In the genomic region with DNA sequence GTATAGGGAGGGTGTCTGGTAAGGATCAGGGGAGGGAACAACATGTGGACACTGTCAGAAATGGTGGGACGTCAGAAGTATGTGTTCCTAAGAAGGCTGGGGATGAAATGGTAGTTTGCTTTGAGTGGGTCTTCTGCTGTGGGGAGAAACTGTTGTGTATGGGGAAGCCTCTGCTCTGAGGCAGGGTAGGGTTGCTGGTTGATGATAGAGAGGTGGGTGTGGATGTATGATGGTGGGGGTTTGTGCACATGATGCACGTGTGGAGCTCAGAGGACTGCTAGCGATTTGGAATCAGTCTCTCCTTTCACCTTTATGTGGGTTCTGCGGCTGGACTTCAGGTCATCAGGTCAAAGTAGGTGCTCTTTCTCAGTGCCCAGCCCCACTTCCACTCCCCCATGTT, we compare ENCODE assay signal across 25 mouse cellular contexts. TPM values are rescaled to one million over a fixed set of nuclear protein-coding genes. Genes with fewer than 3 reads are reported as not detected.
"Had no signal": no experiment of that assay in that cellular context is flagged by ENCODE, and none has a peak within 500 bp of the region (broad histone marks: within the 10 kb centered on the region; RNA-seq: fewer than 3 reads in every experiment).

No protein-coding gene starts in this region.

- DNase-seq: kidney, adult 9 months; kidney, postnatal 14 days; kidney, postnatal 4 days; left cerebral cortex, postnatal 4 days; lung, adult 18-20 months; lung, postnatal 10 days; lung, postnatal 36 days; midbrain, embryonic 14.5 days; right cerebral cortex, adult 18-20 months; right cerebral cortex, postnatal 14 days; right cerebral cortex, postnatal 4 days; thymus, adult 2 months; thymus, postnatal 14 days; thymus, postnatal 4 days had no signal

- H3K27me3 ChIP-seq: limb, embryonic 12.5 days; limb, embryonic 15.5 days; liver, embryonic 15.5 days; lung, embryonic 15.5 days; megakaryocyte, embryonic 14.5 days; neural tube, embryonic 12.5 days; neural tube, embryonic 15.5 days had no signal

- H3K4me3 ChIP-seq: limb, embryonic 12.5 days; limb, embryonic 15.5 days; liver, embryonic 15.5 days; lung, embryonic 15.5 days; megakaryocyte, embryonic 14.5 days; midbrain, embryonic 10.5 days; neural tube, embryonic 12.5 days; neural tube, embryonic 15.5 days had no signal

- H3K4me2 ChIP-seq: limb, embryonic 12.5 days; limb, embryonic 15.5 days; liver, embryonic 15.5 days; lung, embryonic 15.5 days; neural tube, embryonic 12.5 days; neural tube, embryonic 15.5 days had no signal

- H3K27ac ChIP-seq: limb, embryonic 12.5 days; limb, embryonic 15.5 days; liver, embryonic 15.5 days; lung, embryonic 15.5 days; midbrain, embryonic 10.5 days; neural tube, embryonic 12.5 days; neural tube, embryonic 15.5 days; stomach, postnatal 0 days had no signal

- H3K9ac ChIP-seq: limb, embryonic 12.5 days; limb, embryonic 15.5 days; liver, embryonic 15.5 days; lung, embryonic 15.5 days; neural tube, embryonic 12.5 days; neural tube, embryonic 15.5 days had no signal

- H3K9me3 ChIP-seq: limb, embryonic 12.5 days; limb, embryonic 15.5 days; liver, embryonic 15.5 days; lung, embryonic 15.5 days; megakaryocyte, embryonic 14.5 days; midbrain, embryonic 10.5 days; neural tube, embryonic 12.5 days; neural tube, embryonic 15.5 days had no signal

RNA-seq across cellular contexts. Expression of gene Olfr1368, which starts 39.9 kb away (rescaled TPM):
- polyA plus RNA-seq: kidney, embryonic 16.5 days; limb, embryonic 12.5 days; limb, embryonic 15.5 days; liver, embryonic 15.5 days; lung, embryonic 15.5 days; midbrain, embryonic 10.5 days; midbrain, embryonic 14.5 days; neural tube, embryonic 12.5 days; neural tube, embryonic 15.5 days; stomach, embryonic 14.5 days; stomach, postnatal 0 days; thymus, adult 2 months had no signal

RNA-seq across cellular contexts. Expression of gene Olfr263, which starts 56.1 kb away (rescaled TPM):
- polyA plus RNA-seq: kidney, embryonic 16.5 days; limb, embryonic 12.5 days; limb, embryonic 15.5 days; liver, embryonic 15.5 days; lung, embryonic 15.5 days; midbrain, embryonic 10.5 days; midbrain, embryonic 14.5 days; neural tube, embryonic 12.5 days; neural tube, embryonic 15.5 days; stomach, embryonic 14.5 days; stomach, postnatal 0 days; thymus, adult 2 months had no signal
